Mouse (Mus musculus) liver, postnatal 0 days (tissue): Measurements from ENCODE around the gene Gstm6.

Experiments
- CTCF ChIP-seq: sonication (generic); IDR thresholded peaks from 2 replicates; pipeline ENCODE4 v1.5.1; 2016; ENCODE audit warnings: antibody characterized with exemption, low read depth
- EP300 ChIP-seq: IDR thresholded peaks from 2 replicates; pipeline ENCODE4 v1.6.1; 2016; ENCODE audit warnings: antibody characterized with exemption, low read depth, mild to moderate bottlenecking

- no peak for TF ChIP-seq EP300
- TF ChIP-seq CTCF, result no peak
These were observed 11.4 kb downstream of the Gstm6 start for GRCm38 (mm10) chr3:107932128-107932527.
